Comparison of ENCODE assay signal across 25 mouse cellular contexts in genomic region chr11:89370941-89371340, GRCm38 (mm10).
A peak's percentile ranks its signal among the peaks of the same experiment; 100 is the strongest.
DNase-seq lines count a peak whose midpoint lies in the region; ATAC-seq and TF ChIP-seq lines count a peak whose summit lies in the region.
"Had no signal": no experiment of that assay in that cellular context is flagged by ENCODE, and none has a peak within 500 bp of the region (broad histone marks: within the 10 kb centered on the region; RNA-seq: fewer than 3 reads in every experiment).

No protein-coding gene starts in this region.

- H3K9me3 ChIP-seq in heart, embryonic 12.5 days (replicated peaks): no peaks in the 10 kb centered on the region
- H3K9me3 ChIP-seq in neural tube, embryonic 15.5 days (replicated peaks): no peaks in the 10 kb centered on the region
- H3K9me3 ChIP-seq in CH12.LX (replicated peaks; ENCODE audit: low read length): no peaks in the 10 kb centered on the region
- no peaks in the 10 kb centered on the region for H3K9me3 ChIP-seq in midbrain, embryonic 14.5 days (ENCODE audit: control insufficient read depth, low read length)
- H3K9me3 ChIP-seq: embryonic facial prominence, embryonic 13.5 days; embryonic facial prominence, embryonic 15.5 days; forebrain, embryonic 10.5 days; forebrain, embryonic 12.5 days had no signal

- no peak for TF ChIP-seq POLR2A in CH12.LX (IDR thresholded peaks at IDR 0.05; ENCODE audit: low read depth, low read length)

- H3K9ac ChIP-seq in heart, embryonic 12.5 days: no peak overlapping the region
- no peak overlapping the region for H3K9ac ChIP-seq in neural tube, embryonic 15.5 days (replicated peaks)
- no peak overlapping the region for H3K9ac ChIP-seq in CH12.LX (ENCODE audit: insufficient read depth, low read depth)
- no peak overlapping the region for H3K9ac ChIP-seq in midbrain, embryonic 14.5 days (replicated peaks; ENCODE audit: low read length)
- H3K9ac ChIP-seq: embryonic facial prominence, embryonic 13.5 days; embryonic facial prominence, embryonic 15.5 days; forebrain, embryonic 12.5 days had no signal

- H3K4me1 ChIP-seq in heart, embryonic 12.5 days (replicated peaks): peaks cover 18% of the 10 kb centered on the region
- H3K4me1 ChIP-seq in neural tube, embryonic 15.5 days: peaks cover 5% of the 10 kb centered on the region
- peaks cover 4 to 37% of the 10 kb centered on the region in 2 experiments; a peak in 3 of 4 replicates for H3K4me1 ChIP-seq in CH12.LX (ENCODE audit: control insufficient read depth in 1 of 2, insufficient read depth in 2 of 2)
- no peaks in the 10 kb centered on the region for H3K4me1 ChIP-seq in midbrain, embryonic 14.5 days (ENCODE audit: control insufficient read depth, insufficient read depth, low read length)

- H3K27me3 ChIP-seq in heart, embryonic 12.5 days (replicated peaks): 0 out of 2 replicates have a peak, but pooled peaks cover 4% of the 10 kb centered on the region
- no peaks in the 10 kb centered on the region for H3K27me3 ChIP-seq in neural tube, embryonic 15.5 days (replicated peaks)
- H3K27me3 ChIP-seq in CH12.LX (replicated peaks): no peaks in the 10 kb centered on the region
- no peaks in the 10 kb centered on the region for H3K27me3 ChIP-seq in midbrain, embryonic 14.5 days (ENCODE audit: control insufficient read depth, insufficient read depth, low read length)
- H3K27me3 ChIP-seq: embryonic facial prominence, embryonic 13.5 days; embryonic facial prominence, embryonic 15.5 days; forebrain, embryonic 12.5 days had no signal

- H3K36me3 ChIP-seq in heart, embryonic 12.5 days: no peaks in the 10 kb centered on the region
- H3K36me3 ChIP-seq in neural tube, embryonic 15.5 days: no peaks in the 10 kb centered on the region
- H3K36me3 ChIP-seq in CH12.LX (replicated peaks in 1 of 2; ENCODE audit: control insufficient read depth in 1 of 2, insufficient read depth in 1 of 2, low read length in 1 of 2): no peaks in the 10 kb centered on the region
- H3K36me3 ChIP-seq in midbrain, embryonic 14.5 days (ENCODE audit: control insufficient read depth, insufficient read depth, low read length): no peaks in the 10 kb centered on the region
- H3K36me3 ChIP-seq: embryonic facial prominence, embryonic 13.5 days; embryonic facial prominence, embryonic 15.5 days; forebrain, embryonic 10.5 days; forebrain, embryonic 12.5 days had no signal

- dilution Hi-C loops in CH12.LX (cut with MboI; ENCODE audit: extremely low pct_ligation_motif_present, extremely low pct_unique_long_range_greater_than_20kb, low sequenced_read_pairs): no loop called here

- TF ChIP-seq CTCF in CH12.LX (conservative IDR thresholded peaks at IDR 0.05 in 1 of 2, IDR thresholded peaks at IDR 0.05 in 1 of 2; ENCODE audit: low read depth in 2 of 2, low read length in 2 of 2): no peak

- H3K27ac ChIP-seq in heart, embryonic 12.5 days (ENCODE audit: poor library complexity, severe bottlenecking): no peak overlapping the region
- no peak overlapping the region for H3K27ac ChIP-seq in neural tube, embryonic 15.5 days (replicated peaks)
- H3K27ac ChIP-seq in CH12.LX (ENCODE audit: insufficient read depth, low read depth): no peak overlapping the region
- H3K27ac ChIP-seq in midbrain, embryonic 14.5 days (replicated peaks; ENCODE audit: low read depth, low read length): no peak overlapping the region
- H3K27ac ChIP-seq: embryonic facial prominence, embryonic 13.5 days; embryonic facial prominence, embryonic 15.5 days; forebrain, embryonic 10.5 days; forebrain, embryonic 12.5 days had no signal

- no peak overlapping the region for H3K4me3 ChIP-seq in heart, embryonic 12.5 days
- no peak overlapping the region for H3K4me3 ChIP-seq in neural tube, embryonic 15.5 days (replicated peaks)
- H3K4me3 ChIP-seq in CH12.LX (replicated peaks in 1 of 3; ENCODE audit: low read depth in 2 of 3, low read length in 2 of 3, poor library complexity in 1 of 3): no peak overlapping the region
- no peak overlapping the region for H3K4me3 ChIP-seq in midbrain, embryonic 14.5 days (replicated peaks; ENCODE audit: low read depth, low read length)
- H3K4me3 ChIP-seq: embryonic facial prominence, embryonic 13.5 days; embryonic facial prominence, embryonic 15.5 days; erythroblast, embryonic 14.5 days; forebrain, embryonic 10.5 days; forebrain, embryonic 12.5 days had no signal

- WGBS in heart, embryonic 12.5 days: 92% methylated on average over 14 of the region's 14 CpGs
- WGBS in neural tube, embryonic 15.5 days: 52% methylated on average over 14 of the region's 14 CpGs
- 71% methylated on average over 14 of the region's 14 CpGs for WGBS in midbrain, embryonic 14.5 days

- H3K79me2 ChIP-seq in CH12.LX (replicated peaks; ENCODE audit: control insufficient read depth, extremely low read depth, insufficient read depth, poor library complexity, severe bottlenecking): no peaks in the 10 kb centered on the region

- TF ChIP-seq EP300 in CH12.LX (IDR thresholded peaks at IDR 0.05; ENCODE audit: low read length): no peak

- no peak overlapping the region for H3K4me2 ChIP-seq in heart, embryonic 12.5 days
- no peak overlapping the region for H3K4me2 ChIP-seq in neural tube, embryonic 15.5 days
- H3K4me2 ChIP-seq in CH12.LX (ENCODE audit: insufficient read depth, low read depth, poor library complexity, severe bottlenecking): 0 out of 2 replicates have a peak overlapping the region, but pooled peaks have one; percentile 38
- H3K4me2 ChIP-seq in midbrain, embryonic 14.5 days (ENCODE audit: low read length): no peak overlapping the region
- H3K4me2 ChIP-seq: embryonic facial prominence, embryonic 13.5 days; embryonic facial prominence, embryonic 15.5 days; forebrain, embryonic 12.5 days had no signal

- TF ChIP-seq RAD21 in CH12.LX (IDR thresholded peaks at IDR 0.05; ENCODE audit: low read depth, low read length): no peak

- peak; percentile 83 for DNase-seq in heart, adult 11 months
- DNase-seq in neural tube, embryonic 10.5 days (ENCODE audit: extremely low spot score, low spot score): peak; percentile 13
- no peak for DNase-seq in CH12.LX (ENCODE audit: extremely low read depth)
- no peak for DNase-seq in midbrain, embryonic 14.5 days
- DNase-seq: adrenal gland, adult 2 months; adrenal gland, postnatal 10 days; adrenal gland, postnatal 25 days; B cell, adult 2 months; cerebellum, adult 11 months; cerebellum, adult 18-20 months; cerebellum, adult 8-10 months; cerebellum, adult 9-11 months; cerebellum, postnatal 14 days; cerebellum, postnatal 36 days; embryo, embryonic 11 days had no signal

- in situ Hi-C loops in CH12.LX (cut with MboI; ENCODE audit: low pct_ligation_motif_present, low pct_unique_long_range_greater_than_20kb, low sequenced_read_pairs): no loop called here

- ATAC-seq in heart, embryonic 12.5 days (ENCODE audit: insufficient number of reproducible peaks, low FRiP score): no peak
- ATAC-seq in neural tube, embryonic 15.5 days (ENCODE audit: low FRiP score): no peak
- ATAC-seq in midbrain, embryonic 14.5 days (ENCODE audit: low FRiP score, low TSS enrichment): no peak
- ATAC-seq: CD4-positive, CD25-positive, alpha-beta regulatory T cell, adult 4 months; forebrain, embryonic 14.5 days; forebrain, embryonic 16.5 days had no signal

TF ChIP-seq in CH12.LX, 34 proteins besides CTCF, POLR2A, EP300 and RAD21:
- no peak for TF ChIP-seq IRF4 (IDR thresholded peaks at IDR 0.05; ENCODE audit: low read depth, low read length)
- TF ChIP-seq ZMIZ1 (IDR thresholded peaks at IDR 0.05; ENCODE audit: low read depth, low read length): no peak
- TF ChIP-seq HCFC1 (IDR thresholded peaks at IDR 0.05; ENCODE audit: low read depth, low read length): no peak
- TF ChIP-seq MXI1 (IDR thresholded peaks at IDR 0.05; ENCODE audit: low read depth, low read length): no peak
- no peak for TF ChIP-seq ETS1 (conservative IDR thresholded peaks at IDR 0.05; ENCODE audit: low read depth, low read length)
- no peak for TF ChIP-seq TCF12 (IDR thresholded peaks at IDR 0.05; ENCODE audit: low read depth, low read length)
- TF ChIP-seq USF2 (conservative IDR thresholded peaks at IDR 0.05; ENCODE audit: low read depth, low read length): no peak
- no peak for TF ChIP-seq JUND (conservative IDR thresholded peaks at IDR 0.05; ENCODE audit: low read depth, low read length)
- TF ChIP-seq TBP (conservative IDR thresholded peaks at IDR 0.05; ENCODE audit: low read depth, low read length): no peak
- TF ChIP-seq ELF1 (IDR thresholded peaks at IDR 0.05; ENCODE audit: low read depth, low read length): no peak
- no peak for TF ChIP-seq POLR2AphosphoS2 (IDR thresholded peaks at IDR 0.05; ENCODE audit: low read depth, low read length)
- TF ChIP-seq MYC (IDR thresholded peaks at IDR 0.05; ENCODE audit: low read depth, low read length): no peak
- no peak for TF ChIP-seq ZC3H11A (IDR thresholded peaks at IDR 0.05; ENCODE audit: low read depth, low read length)
- no peak for TF ChIP-seq CHD1 (IDR thresholded peaks at IDR 0.05; ENCODE audit: low read depth, low read length)
- no peak for TF ChIP-seq ZNF384 (IDR thresholded peaks at IDR 0.05; ENCODE audit: low read depth, low read length)
- no peak for TF ChIP-seq MAFK (IDR thresholded peaks at IDR 0.05; ENCODE audit: insufficient replicate concordance, low read length)
- no peak for TF ChIP-seq SMC3 (IDR thresholded peaks at IDR 0.05; ENCODE audit: low read depth, low read length)
- no peak for TF ChIP-seq ZKSCAN1 (IDR thresholded peaks at IDR 0.05; ENCODE audit: borderline replicate concordance, low read depth, low read length)
- TF ChIP-seq E2F4 (IDR thresholded peaks at IDR 0.05; ENCODE audit: insufficient replicate concordance, low read depth, low read length): no peak
- no peak for TF ChIP-seq CHD2 (IDR thresholded peaks at IDR 0.05; ENCODE audit: low read length)

Comparison
In these comparisons a context has a peak if more than half of its experiments do, and no peak if none do; other contexts are left out.
1. DNase-seq: peak in heart, adult 11 months (single experiment) and neural tube, embryonic 10.5 days (single experiment); none in CH12.LX (single experiment) and midbrain, embryonic 14.5 days (single experiment).